Mouse (Mus musculus) left cerebral cortex, adult 11 months (tissue): Measurements from ENCODE around the gene Naga.

Experiments
- DNase-seq: peaks from one replicate; pipeline ENCODE4 v3.0.0; 2022; ENCODE audit warnings: low spot score

Naga gene

DNA sequence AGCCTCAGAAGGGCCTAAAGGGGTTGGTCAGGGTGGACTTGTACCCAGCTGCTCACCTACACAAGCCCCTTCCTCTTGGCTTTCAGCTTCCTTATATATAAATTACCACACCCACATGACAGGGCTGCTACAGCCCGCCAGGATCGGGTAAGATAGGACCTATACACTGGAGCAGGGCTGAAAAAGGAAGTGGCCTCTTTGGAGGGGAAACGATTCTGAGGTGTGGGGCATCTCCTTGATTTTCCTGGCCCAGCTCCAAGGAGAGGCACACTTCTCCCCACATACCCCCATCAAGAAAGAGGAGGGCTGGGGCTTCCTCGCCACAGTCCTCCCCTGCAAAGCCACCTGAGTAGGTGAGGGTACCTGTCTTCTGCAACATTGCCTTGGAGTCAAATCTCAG, 850 bp downstream of the Naga start:
- no peak for DNase-seq

DNA sequence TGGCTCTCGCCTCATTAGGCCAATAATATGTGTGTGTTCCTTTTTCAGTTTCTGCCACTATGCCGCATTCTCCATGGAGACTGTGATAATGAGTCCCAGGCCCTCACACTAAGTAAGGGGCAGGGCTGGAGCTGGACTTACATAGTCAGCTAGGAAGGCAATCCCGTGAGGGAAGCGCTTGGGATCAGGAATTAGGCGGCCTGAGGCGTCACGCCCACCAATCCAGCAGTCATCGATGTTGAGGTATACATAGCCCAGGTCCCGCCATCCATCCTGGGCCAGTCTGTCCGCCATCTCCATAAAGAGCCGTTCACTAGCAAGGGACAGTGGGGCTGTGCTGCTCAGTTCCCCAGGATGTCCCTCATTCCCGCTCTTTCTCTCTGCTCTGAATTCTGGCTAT, 2.1 kb downstream of the Naga start:
- no peak for DNase-seq

DNA sequence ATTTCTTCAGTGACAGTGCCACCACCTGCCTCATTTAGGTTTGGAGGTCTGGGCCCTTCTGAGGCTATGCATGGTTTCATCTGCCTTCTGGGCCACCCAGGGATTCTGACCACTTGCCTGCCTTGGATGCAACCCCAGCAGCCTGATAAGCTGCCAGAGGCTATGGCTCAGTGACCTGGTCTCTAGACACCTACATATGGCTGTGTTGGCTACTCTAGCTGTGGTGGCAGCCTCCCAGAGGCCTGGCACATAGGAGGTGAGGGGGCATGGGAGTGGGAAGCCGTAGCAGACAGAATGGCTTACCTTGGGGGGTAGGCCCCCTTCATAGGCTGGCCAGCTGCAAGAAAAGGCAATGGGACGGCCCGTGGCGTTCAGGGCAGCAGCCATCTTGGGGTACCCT, 3.5 kb downstream of the Naga start:
- DNase-seq: no peak

DNA sequence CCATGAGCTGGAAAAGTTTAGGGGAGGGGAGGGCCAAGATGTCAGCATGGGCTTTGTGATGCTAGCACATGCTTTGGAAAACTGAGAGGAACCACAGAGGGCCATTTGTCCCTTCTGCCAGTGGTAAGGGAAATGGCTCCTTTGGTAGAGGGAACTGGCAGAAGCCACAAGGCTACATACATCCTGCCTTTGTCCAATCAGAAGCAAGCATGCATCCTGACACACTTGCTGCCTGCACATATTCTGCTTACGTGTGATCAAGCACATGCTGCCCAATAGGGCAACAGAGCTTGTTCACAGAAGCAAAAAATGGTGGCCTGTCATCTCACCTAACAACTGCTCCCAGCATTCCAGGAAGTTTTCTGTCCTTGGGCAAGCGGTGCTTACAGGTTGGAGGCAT, 13.3 kb downstream of the Naga start:
- DNase-seq: no peak

DNA sequence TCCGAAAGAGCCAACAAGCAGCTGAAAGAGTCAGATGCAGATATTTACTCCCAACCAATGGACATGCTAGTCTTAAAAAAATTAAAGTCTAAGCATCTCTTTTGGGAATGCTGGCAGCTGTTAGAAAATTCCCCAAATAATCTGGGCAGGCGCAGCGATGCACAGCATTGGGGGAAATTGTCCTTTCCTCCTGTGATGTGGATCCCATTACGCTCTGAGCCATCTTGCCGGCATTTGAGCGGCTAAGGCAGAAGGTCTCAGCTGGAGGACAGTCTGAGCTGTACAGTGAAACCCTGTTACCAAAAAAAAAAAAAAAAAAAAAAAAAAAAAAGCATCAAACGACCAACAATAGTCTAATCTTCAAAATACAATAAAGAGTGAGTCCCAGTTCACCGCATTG, 16.5 kb downstream of the Naga start:
- DNase-seq: no peak

DNA sequence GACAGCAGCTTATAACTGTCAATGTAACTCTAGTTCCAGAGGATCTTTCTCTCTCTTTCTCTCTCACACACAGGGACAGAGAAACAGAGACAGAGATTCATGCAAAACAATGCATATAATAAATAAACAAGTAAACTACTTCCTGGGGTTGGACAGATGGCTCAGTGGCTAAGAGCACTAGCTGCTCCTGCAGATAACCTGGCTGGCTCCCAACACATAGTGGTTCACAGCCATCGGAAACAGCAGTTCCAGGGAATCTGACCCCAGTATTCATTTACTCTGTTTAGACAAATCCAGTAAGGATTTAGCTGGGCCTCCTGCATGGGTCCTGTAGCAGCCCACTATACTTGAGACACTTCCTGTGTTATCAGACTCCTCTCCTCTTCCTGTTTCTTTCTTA, 19.1 kb downstream of the Naga start:
- DNase-seq: no peak

DNA sequence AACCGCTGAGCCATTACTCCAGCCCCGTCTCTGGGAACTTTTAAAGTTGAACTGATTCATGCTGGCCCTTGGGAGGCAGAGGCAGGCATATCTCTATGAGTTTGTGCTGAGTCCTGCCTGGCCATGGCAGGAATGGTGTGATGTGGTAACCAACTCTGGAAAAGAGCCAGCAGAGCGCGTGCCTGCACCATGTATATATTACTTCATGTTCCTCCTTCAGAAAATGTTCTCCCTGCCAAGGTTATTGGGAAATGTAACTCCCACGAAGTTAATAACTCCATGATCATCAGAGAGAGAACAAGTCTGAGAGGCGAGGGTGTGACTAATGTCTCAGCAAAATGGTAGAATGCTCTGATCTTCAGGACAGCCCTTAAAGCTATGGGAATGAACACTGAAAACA, 20.9 kb downstream of the Naga start:
- DNase-seq: no peak

DNA sequence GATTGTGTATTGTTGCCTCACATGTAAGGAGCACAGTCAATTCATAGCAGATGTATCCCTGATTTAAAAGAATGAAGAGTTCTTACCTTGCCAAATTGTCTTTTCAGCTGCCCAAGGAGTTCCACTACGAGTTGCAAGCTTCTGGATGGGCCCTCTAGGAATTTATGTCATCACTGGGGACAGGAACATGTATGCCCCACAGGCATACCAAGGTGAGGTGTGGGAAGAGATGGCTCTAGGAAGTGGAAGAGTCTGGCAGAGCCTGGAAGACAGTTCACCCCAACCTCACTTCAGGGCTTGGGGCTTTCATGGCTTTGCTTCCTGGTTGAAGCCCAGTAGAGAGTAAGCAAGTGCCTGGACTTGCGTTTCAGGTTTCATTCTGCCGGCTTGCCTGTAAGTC, 30.3 kb downstream of the Naga start:
- no peak for DNase-seq

DNA sequence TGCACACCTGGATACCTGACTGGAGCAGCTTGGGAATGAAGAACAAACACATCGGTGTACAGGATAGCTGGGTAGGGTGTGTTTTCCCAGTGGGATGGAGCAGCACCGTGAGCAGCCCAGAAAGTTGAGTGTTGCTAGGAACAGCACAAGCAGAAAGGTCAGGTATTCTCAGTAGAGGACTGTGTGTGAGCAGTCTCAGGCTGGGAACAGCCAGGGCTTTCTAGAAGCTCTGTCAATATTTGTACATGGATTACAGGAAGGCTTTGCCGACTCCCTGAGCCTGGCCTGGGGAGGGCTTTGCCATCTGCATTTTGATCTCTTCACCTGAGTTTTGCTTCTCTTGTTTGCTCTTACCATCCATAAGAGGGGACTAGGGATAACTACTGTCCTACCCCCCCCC, 31.6 kb downstream of the Naga start:
- DNase-seq: no peak

DNA sequence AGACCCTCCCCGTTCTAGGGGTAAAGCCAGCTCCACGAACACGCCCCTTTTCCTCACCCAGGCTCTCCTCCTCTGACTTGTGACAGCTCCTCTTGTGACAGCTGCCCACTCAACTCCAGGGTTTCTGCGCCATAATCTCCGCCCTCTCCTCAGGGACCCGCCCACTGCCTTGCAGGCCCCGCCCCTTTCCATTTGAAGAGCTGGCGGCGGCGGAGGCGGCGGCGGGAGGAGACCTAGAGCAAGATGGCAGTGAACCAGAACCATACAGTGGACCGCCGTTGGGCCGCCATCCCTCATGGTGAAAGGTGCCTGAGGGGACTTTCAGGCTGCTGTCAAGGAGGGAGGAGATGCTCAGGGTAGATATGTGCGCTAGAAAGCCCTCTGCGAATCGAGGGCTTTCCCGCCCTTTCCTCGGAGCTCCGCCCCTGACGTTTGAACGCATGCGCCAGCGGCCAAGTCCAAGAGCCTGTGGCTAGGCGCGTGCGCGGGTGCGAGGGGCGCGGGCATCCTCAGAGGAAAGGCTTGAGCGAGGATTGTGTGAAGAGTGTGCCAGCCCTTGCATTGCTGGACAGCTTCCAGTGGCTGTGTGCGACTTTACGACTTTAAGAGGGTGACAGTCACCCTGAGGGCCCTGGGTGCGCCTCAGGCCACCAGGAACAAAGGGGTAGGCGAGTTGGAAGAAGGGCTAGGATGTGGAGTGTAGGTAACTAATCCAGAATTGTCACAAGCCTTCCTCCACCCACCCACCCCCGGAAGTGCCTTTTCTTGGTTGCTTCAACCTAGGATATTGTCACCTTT, 39.8 kb downstream of the Naga start, which contains the start of gene Wbp2nl:
Gene Wbp2nl (plus strand): TSS at position 191 of the 798 bp plus-strand sequence.
- no peak for DNase-seq

DNA sequence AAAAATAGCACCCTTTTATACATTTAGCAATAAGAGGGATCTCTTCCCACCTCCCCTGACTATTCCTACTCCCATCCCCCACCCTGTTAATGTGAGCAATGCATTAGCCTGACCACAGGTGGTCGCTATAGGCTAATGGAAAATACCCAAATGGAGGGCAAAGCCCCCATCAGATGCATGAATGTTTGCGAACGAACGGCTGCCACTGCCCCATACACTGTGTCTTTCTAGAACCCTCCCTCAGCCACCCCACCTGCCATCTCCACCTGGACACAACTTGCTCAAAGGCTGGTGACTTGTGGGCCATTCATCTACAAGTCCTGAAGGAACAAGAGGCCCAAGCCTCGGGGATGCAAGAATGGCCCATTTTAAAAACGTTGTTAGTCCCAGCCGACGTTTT, 44.7 kb downstream of the Naga start:
- DNase-seq: no peak

DNA sequence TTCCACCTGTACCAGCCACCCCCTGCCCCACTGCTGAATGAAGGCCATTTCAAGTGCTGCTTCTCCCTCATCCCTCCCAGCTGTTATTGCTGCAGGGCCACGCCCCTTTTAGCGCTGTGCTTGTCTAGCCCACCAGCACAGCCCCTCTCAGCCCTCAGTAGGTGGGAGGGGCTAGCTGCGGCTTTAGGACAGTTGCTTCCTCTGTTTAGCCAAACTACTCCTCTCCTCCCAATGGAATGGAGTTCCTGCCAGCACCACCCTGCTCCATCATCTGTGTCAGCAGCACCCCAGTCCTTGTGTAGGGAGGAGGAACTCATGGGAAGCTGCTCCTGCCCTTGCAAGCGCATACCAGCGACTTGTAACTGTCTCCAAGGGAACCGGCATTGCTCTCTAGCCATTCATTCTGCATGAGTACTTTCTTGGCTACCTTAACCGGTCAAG, 45.4 kb downstream of the Naga start:
- DNase-seq: no peak

DNA sequence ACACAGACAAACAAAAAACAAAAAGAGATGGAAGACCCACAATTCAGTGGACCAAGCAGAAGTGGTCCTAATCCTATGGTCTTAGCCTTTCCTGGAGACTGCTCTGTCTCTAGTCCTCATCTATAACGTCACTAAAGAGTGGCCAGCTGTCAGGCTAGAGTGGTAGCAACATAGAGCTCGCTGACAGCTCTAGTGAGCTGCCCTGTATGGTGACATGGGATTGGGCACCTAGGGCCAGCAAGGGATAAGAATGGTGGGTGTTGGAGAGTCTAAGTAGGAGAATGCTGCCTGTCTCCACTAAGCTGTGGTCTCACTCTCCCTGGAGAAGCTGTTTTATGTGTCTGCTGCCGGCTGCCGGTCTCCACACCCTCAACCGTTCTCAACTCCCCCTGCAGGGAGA, 45.9 kb downstream of the Naga start:
- no peak for DNase-seq

DNA sequence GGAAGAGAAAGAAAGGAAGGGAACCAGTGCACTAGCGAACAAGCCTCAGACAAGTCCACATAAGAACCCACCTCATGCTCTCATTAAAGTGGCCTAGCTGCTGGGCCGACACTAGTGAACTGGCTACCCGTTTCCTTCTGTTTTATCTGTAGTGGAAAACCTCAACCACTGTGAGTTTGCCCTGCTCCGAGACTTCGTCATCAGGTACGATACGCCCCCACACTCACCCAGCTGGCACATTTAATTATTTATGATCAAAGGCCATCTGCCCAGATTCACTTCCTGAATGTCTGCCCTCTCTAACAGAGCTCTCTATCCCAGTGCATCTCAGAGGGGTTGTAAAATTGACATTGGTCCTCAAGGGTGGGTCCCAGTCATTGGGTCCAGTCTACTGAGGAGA, 48.5 kb downstream of the Naga start:
- DNase-seq: no peak

DNA sequence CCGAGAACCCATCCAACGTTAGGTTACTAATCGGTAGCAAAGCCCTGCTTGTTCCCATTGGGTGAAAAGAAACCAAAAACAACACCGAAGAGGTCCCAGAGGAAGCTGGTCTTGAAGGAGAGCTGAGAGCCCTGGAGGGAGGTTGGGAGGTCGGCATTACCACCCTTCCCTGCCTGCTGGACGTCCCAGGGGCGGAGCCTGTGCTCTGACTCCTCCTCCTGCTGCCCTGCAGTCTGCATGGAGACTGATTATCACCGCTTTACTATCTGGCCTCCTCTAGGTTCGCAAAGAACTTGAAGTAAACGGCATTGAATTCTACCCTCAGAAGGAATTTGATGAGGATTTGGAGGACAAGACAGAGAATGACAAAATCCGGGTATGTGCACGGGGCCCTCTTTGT, 52.6 kb downstream of the Naga start:
- no peak for DNase-seq

DNA sequence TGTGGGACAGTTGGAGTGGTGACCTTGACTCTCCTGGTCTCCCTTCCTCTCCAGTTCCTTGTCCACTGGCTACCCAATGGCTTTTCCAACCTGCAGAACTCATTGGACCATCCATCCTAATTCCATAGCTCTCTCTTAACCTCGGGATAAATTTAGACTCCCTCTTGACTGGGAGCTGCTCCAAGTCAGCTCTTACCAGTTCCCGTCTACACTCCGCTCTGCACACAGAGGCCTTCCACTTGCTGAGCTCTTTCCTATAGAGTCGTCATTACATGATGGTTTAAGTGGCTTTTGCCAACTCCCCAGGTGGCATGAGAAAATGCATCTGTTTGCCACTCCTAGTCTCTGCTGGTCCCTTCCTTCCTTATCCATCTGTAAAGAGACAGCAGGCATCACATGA, 58.1 kb downstream of the Naga start:
- DNase-seq: no peak
